Mouse (Mus musculus) neural tube, embryonic 15.5 days (tissue): Measurements from ENCODE around the gene Ppil1. TPM values are rescaled to one million over a fixed set of nuclear protein-coding genes. Genes with fewer than 3 reads are reported as not detected.

Experiments used
- ATAC-seq: fragments of 200-750 bp; cut with Nextera tagmentation; 2 replicates; pipeline ENCODE4 v1.8.0; 2017; ENCODE audit warnings: mild to moderate bottlenecking, moderate TSS enrichment, moderate library complexity; ENCODE audit not compliant: low FRiP score
- H3K27ac ChIP-seq: fragments of 300-500 bp; sonication (generic); replicated peaks from 2 replicates; pipeline ENCODE4 v1.5.1; 2015; ENCODE audit warnings: mild to moderate bottlenecking, inconsistent platforms
- H3K27me3 ChIP-seq: fragments of 300-500 bp; sonication (generic); replicated peaks from 2 replicates; pipeline ENCODE4 v1.6.1; 2015; ENCODE audit warnings: inconsistent platforms
- H3K36me3 ChIP-seq: fragments of 300-500 bp; sonication (generic); 2 replicates; pipeline ENCODE4 v1.6.1; 2015; ENCODE audit warnings: inconsistent platforms
- H3K4me1 ChIP-seq: fragments of 300-500 bp; sonication (generic); 2 replicates; pipeline ENCODE4 v1.6.1; 2015; ENCODE audit warnings: inconsistent platforms
- H3K4me2 ChIP-seq: fragments of 300-500 bp; sonication (generic); 2 replicates; pipeline ENCODE4 v1.6.1; 2015; ENCODE audit warnings: inconsistent platforms, mild to moderate bottlenecking, moderate library complexity
- H3K4me3 ChIP-seq: fragments of 300-500 bp; sonication (generic); replicated peaks from 2 replicates; pipeline ENCODE4 v1.5.1; 2015; ENCODE audit warnings: mild to moderate bottlenecking, inconsistent platforms
- H3K9ac ChIP-seq: fragments of 300-500 bp; sonication (generic); replicated peaks from 2 replicates; pipeline ENCODE4 v1.6.1; 2015; ENCODE audit warnings: mild to moderate bottlenecking, inconsistent platforms
- H3K9me3 ChIP-seq: fragments of 300-500 bp; sonication (generic); replicated peaks from 2 replicates; pipeline ENCODE4 v1.6.1; 2016; ENCODE audit warnings: inconsistent platforms
- WGBS: fragments of 180-500 bp; shearing (Covaris S2); methylation state at CpG from one replicate; pipeline ENCODE4 v1.1.7; 2015; ENCODE audit warnings: mixed read lengths; 5-methylcytosine and 5-hydroxymethylcytosine counted together
- polyA plus RNA-seq: library from polyadenylated mRNA; unstranded; fragments of >200 nt; fragmentation: Nextera tagmentation; extraction: Ambion mirVana; gene quantifications from 2 replicates; pipeline ENCODE4 v1.2.1, GENCODE M21; 2015

Gene Ppil1
- 106 and 119 TPM in 2 replicates for polyA plus RNA-seq

DNA sequence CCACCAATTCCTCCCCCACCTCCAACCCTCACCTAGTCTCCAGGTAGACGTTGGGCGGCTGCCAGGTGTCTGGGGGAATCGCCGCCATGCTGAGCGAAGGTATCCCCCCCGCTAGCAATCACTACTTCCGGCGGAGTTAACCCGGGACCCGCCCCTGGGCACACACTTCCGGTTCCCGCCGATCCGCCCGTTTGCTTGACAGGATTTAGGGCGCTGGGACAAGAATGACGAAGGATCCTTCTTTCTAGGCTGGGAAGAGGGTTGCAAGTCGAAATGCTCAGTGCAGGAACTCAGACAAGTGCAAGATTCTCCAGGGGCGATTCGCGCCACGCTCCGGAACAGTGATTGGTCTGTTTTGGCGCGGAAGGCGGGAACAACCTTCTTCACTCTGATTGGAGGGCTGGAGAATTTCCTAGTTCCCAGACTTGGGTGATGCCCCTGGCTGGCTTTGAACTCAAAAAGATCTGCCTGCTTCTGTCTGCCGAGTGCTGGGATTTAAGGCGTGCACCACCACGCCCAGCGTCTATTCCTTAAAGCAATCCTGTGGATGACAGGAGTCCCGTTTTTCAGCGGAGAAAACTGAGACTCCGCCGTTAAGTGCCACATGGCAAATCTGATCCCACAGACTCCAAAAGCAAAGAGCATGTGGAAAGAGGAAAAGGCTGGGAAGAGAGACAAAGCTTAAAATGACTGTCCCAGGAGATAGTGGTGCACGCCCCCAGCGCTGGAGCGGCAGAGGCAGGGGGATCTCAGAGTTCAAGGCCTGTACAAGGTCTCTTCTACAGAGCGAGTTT lies at the start of gene Ppil1:
TSS of gene Ppil1 (minus strand) at position 347 of the 794 bp plus-strand sequence.
- peak within 1 kb of the TSS; percentile 83 for H3K4me3 ChIP-seq
- peak; percentile 80 for ATAC-seq
- peaks cover 51% of the 10 kb centered on the region for H3K4me1 ChIP-seq
- 8% methylated on average over 38 of the region's 38 CpGs for WGBS
- H3K27ac ChIP-seq = peak within 1 kb of the TSS; percentile 98
- H3K9ac ChIP-seq = peak within 1 kb of the TSS; percentile 76
- no peaks in the 10 kb centered on the region for H3K27me3 ChIP-seq
- peak within 1 kb of the TSS; percentile 63 for H3K4me2 ChIP-seq
- H3K9me3 ChIP-seq = no peaks in the 10 kb centered on the region
- H3K36me3 ChIP-seq = peaks cover 2% of the 10 kb centered on the region; the same call in 1 of the 2 replicates

DNA sequence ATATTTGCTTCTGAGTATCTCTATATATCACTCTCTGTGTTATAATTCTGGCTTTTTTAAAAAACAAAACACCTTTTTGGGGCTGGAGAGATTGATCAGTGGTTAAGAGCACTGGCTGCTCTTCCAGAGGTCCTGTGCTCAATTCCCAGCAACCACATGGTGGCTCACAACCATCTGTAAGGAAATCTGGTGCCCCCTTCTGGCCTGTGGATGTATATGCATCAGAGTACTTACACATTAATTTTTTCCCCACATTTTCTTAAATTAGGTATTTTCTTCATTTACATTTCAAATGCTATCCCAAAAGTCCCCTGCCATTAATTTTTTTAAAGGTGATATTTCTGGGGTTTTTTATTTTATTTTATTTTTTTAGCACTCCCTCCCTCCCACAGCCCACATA lies 49.3 kb upstream of the Ppil1 start:
- Histone ChIP-seq H3K4me2 (no peak overlapping the region), H3K4me1 (0 out of 2 replicates have a peak, but pooled peaks cover 3% of the 10 kb centered on the region), H3K36me3 (no peaks in the 10 kb centered on the region), H3K27ac (no peak overlapping the region), H3K9ac (no peak overlapping the region), H3K9me3 (no peaks in the 10 kb centered on the region), H3K27me3 (no peaks in the 10 kb centered on the region), H3K4me3 (no peak overlapping the region)
- no peak for ATAC-seq

DNA sequence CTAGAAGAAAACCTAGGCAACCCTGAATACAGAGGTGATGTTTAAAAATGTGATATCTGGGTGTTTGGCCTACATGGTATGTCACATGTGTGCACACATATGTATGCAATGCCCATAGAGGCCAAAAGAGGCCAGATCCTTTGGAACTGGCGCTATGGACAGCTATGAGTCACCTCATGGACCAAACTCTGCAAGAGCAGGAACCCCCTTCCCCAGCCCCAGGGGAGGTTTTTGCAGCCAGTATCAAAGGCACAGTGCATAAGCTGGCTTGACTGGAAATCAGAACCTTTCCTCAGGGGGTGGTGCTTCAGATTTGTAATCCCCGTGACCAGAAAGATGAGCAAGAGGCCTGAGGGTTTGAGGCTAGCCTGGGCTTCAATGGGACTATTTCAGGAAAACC lies 48.1 kb upstream of the Ppil1 start:
- Histone ChIP-seq H3K4me1 (peaks cover 6% of the 10 kb centered on the region; the same call in 1 of the 2 replicates), H3K4me3 (no peak overlapping the region), H3K4me2 (no peak overlapping the region), H3K9me3 (no peaks in the 10 kb centered on the region), H3K27ac (no peak overlapping the region), H3K36me3 (no peaks in the 10 kb centered on the region), H3K9ac (no peak overlapping the region), H3K27me3 (no peaks in the 10 kb centered on the region)
- 93% methylated on average over 2 of the region's 2 CpGs for WGBS
- ATAC-seq = no peak

DNA sequence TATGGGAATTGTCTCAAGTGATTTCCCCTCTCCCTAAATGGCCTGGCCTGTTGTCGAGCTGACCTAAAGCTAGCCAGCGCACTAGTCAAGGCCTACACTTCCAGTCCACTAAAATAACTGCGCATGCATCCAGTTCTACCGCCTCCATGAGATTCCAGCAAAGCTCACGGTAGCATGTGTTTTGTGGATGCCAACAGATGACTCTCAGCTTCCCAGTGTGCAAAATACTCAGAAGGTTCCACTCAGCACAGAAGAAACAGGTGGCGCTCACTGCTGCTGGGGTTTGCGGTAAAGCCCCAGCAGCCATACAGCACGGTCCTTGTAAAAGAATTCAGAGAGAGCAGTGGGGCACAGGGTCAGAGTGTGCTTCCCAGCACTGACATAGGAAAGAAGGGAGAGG lies 47.6 kb upstream of the Ppil1 start:
- Histone ChIP-seq H3K4me3 (no peak overlapping the region), H3K4me2 (no peak overlapping the region), H3K27ac (no peak overlapping the region), H3K9me3 (no peaks in the 10 kb centered on the region), H3K4me1 (peaks cover 8% of the 10 kb centered on the region; the same call in 1 of the 2 replicates), H3K27me3 (no peaks in the 10 kb centered on the region), H3K9ac (no peak overlapping the region), H3K36me3 (no peaks in the 10 kb centered on the region)
- no peak for ATAC-seq
- WGBS = 92% methylated on average over 8 of the region's 8 CpGs

DNA sequence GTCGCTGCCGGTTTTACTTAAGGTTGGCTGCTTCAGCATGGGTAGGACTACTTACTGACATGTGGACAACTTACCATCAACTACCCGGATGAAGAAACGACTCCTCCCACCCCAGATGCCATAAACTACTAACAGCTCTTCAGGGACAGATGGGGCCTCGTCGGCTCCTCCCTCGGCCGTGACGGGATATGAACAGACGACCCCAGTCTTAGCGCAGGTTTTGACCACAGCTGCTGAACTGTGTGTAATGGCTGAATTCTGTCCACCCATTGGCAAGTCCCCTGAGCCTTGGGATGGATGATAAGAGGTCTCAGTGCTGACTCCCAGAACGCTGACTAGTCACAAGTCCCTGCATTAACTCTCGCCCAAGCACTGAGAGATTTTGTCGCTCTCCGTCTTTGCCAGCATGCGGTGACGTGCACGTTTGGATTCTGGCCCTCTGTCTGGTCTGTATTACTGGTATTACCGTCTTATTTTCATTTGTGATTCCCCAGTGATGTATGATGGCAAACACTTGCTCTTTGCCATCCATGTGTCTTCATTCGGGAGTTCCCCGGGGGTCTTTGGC lies 46.2 kb upstream of the Ppil1 start:
- H3K4me3 ChIP-seq = no peak overlapping the region
- no peak overlapping the region for H3K4me2 ChIP-seq
- no peak overlapping the region for H3K9ac ChIP-seq
- no peak for ATAC-seq
- peaks cover 14% of the 10 kb centered on the region; the same call in 1 of the 2 replicates for H3K4me1 ChIP-seq
- no peaks in the 10 kb centered on the region for H3K36me3 ChIP-seq
- H3K27me3 ChIP-seq = no peaks in the 10 kb centered on the region
- WGBS = 58% methylated on average over 21 of the region's 21 CpGs
- no peak overlapping the region for H3K27ac ChIP-seq
- H3K9me3 ChIP-seq = no peaks in the 10 kb centered on the region

DNA sequence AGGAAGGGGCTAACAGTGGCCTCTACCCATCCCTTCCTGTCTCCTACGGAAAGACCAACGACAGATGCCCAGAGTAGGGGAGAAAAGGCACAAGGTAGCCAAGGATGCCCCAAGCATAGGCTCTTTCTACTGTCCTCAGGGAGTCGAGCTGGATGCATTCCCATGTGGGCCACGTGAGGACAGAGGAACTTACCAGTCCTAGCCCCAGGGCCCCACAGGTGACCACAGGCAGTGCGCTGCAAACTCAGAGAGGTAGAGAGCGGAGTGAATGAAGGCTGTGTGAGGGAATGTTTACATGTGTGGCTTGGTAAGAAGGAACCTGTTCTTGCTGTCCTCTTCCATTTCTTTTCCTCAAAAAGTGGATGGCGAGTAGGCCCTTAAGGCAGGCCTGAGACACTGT lies 41.9 kb upstream of the Ppil1 start:
- no peak overlapping the region for H3K9ac ChIP-seq
- H3K27ac ChIP-seq = no peak overlapping the region
- no peaks in the 10 kb centered on the region for H3K27me3 ChIP-seq
- H3K4me3 ChIP-seq = no peak overlapping the region
- 69% methylated on average over 7 of the region's 7 CpGs for WGBS
- no peak overlapping the region for H3K4me2 ChIP-seq
- peaks cover 21% of the 10 kb centered on the region for H3K36me3 ChIP-seq
- H3K9me3 ChIP-seq = no peaks in the 10 kb centered on the region
- ATAC-seq = no peak
- H3K4me1 ChIP-seq = peaks cover 26% of the 10 kb centered on the region; the same call in 1 of the 2 replicates

DNA sequence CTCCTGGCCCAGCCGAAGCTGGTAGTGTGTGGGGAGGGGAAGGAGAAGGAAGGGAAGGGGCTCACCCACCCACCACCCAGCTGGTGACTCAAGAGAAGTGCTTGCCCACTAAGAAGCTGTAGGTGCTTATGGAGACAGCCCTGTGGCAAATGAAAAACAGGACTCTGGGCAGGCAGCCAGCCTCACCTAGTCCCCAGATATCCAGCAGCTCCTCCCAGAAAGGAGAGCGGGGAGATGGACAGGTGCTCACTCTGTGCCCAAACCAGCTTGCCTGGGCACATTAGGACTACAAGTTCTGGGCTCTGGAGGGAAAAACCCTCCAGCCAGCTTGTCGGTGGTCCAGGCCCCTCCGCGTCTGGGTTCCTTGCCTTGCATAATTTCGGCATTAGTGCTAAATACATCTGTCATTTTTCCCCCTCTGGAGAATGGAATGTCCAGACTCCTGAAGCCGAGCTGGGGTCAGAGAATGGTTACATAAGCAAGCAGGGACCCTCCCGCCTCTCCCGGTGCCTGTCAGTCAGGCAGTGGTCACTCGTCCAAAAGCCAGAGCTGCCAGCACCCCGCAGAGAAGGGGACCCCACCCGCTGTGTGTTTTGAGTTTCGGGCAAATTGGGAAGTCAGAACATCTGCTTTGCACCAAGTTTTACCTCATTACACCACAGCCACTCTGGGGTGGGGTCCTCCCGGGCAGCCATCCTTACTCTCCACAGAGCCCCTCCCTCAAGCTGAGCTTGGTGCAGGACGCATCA lies 41.2 kb upstream of the Ppil1 start:
- no peaks in the 10 kb centered on the region for H3K9me3 ChIP-seq
- ATAC-seq = no peak
- WGBS = 43% methylated on average over 15 of the region's 15 CpGs
- H3K4me2 ChIP-seq = no peak overlapping the region
- peaks cover 26% of the 10 kb centered on the region; the same call in 1 of the 2 replicates for H3K4me1 ChIP-seq
- H3K27me3 ChIP-seq = no peaks in the 10 kb centered on the region
- 0 out of 2 replicates have a peak overlapping the region, but pooled peaks have one; percentile 13 for H3K27ac ChIP-seq
- no peak overlapping the region for H3K9ac ChIP-seq
- no peak overlapping the region for H3K4me3 ChIP-seq
- H3K36me3 ChIP-seq = peaks cover 26% of the 10 kb centered on the region

DNA sequence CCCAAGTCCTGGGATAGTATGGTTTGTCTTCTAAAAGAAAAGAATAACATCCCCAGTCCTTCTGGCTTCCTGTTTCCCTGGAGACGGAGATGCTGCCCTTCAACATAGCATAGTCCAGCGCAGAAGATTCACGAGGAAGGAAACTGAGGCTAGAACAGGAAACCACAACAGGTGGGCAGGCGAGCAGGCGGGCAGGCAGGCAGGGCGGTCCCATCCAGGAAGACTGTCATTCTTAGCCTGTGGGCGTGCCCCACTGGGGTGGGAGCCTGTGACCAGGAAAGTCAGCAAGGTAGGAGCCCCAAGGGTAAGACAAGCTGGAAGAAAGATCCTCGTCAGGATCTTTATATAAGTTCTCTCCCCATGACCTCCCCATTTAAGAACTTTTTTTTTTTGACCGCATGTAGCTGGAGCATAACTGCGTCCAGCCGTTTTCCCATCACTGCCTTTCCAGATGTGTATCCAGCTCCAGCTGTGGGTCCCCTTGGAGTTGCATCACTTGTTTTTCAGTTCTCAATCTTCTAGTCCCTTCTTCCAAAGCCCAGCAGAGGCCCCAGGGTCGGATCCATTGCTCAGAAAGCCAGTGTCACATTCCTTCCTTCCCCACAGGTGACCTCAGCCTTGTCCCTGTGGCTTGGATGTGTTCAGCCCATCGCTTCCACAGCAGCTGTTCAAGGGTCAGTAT lies 40.5 kb upstream of the Ppil1 start:
- no peak for ATAC-seq
- WGBS = 77% methylated on average over 13 of the region's 13 CpGs
- Histone ChIP-seq H3K4me2 (no peak overlapping the region), H3K36me3 (peaks cover 32% of the 10 kb centered on the region), H3K27me3 (no peaks in the 10 kb centered on the region), H3K27ac (0 out of 2 replicates have a peak overlapping the region, but pooled peaks have one; percentile 13), H3K9ac (no peak overlapping the region), H3K9me3 (no peaks in the 10 kb centered on the region), H3K4me3 (no peak overlapping the region), H3K4me1 (peaks cover 26% of the 10 kb centered on the region; the same call in 1 of the 2 replicates)

DNA sequence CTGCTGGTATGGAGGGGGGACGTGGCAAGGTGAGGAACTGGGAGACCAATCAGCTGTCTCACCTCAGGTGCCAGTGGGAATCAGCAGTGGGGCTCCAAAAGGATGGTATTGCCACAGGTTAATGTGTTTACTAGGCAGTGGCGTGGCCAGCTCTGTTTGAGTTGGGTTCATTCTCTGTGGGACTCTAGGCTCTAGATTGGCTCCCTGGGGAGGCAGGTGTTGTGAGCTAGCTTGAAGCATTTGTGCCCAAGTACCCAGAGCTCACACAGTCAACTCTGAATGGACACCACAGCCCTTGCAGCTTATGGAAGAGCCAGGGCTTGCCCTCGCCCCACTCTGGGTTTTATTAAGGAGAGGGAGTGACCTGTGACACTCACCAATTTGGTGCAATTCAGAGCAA lies 39.9 kb upstream of the Ppil1 start:
- WGBS = 68% methylated on average over 3 of the region's 3 CpGs

DNA sequence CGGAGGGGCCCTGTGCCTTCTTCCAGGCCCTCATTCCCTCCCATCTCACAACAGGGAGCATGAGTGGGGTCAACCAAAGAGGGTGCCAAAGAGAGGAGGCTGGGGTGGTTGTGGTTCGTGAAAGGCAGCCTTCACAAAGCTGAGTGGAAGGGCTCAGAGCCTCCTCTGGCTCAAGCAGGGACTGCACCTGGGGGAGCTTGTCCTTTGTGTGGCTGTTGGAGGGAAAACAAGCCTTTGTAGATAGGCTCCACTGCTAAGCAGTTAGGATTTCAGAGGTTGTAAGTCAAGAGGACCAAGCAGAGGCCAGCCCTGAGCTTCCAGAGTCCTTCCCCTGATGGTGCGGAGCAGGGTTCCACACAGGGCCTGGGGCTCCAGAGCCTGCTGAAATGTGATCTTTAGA lies 39.1 kb upstream of the Ppil1 start:
- peaks cover 36% of the 10 kb centered on the region for H3K36me3 ChIP-seq
- no peak overlapping the region for H3K27ac ChIP-seq
- no peaks in the 10 kb centered on the region for H3K9me3 ChIP-seq
- 59% methylated on average over 3 of the region's 3 CpGs for WGBS
- ATAC-seq = no peak
- H3K27me3 ChIP-seq = no peaks in the 10 kb centered on the region
- H3K4me2 ChIP-seq = no peak overlapping the region
- H3K9ac ChIP-seq = no peak overlapping the region
- H3K4me1 ChIP-seq = peaks cover 26% of the 10 kb centered on the region; the same call in 1 of the 2 replicates
- H3K4me3 ChIP-seq = no peak overlapping the region

More for the DNA sequence above, 39.9 kb upstream of the Ppil1 start:
- H3K27me3 ChIP-seq = no peaks in the 10 kb centered on the region
- H3K4me1 ChIP-seq = peaks cover 26% of the 10 kb centered on the region; the same call in 1 of the 2 replicates
- H3K4me3 ChIP-seq = no peak overlapping the region
- ATAC-seq = no peak
- no peaks in the 10 kb centered on the region for H3K9me3 ChIP-seq
- no peak overlapping the region for H3K27ac ChIP-seq
- no peak overlapping the region for H3K4me2 ChIP-seq
- peaks cover 32% of the 10 kb centered on the region for H3K36me3 ChIP-seq
- H3K9ac ChIP-seq = no peak overlapping the region

DNA sequence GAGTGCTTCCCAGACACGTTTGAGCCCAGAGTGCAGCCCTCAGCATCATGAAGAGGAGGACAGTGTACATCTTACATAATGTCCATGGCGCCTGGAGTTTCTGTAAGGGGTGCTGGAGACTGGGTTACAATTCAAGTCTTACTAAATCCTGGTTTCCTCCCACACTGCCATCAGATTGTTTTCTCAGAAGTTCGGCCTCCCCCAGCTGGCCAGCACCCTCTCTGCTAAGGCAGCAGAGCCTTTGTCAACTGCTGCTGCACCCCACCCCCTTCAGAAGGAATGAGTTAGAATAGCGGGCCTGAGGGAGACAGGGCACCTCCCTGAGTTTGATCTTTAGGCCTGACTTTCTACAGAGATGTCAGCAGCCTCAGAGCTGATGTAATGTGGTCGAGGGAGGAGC lies 38.2 kb upstream of the Ppil1 start:
- Histone ChIP-seq H3K4me2 (no peak overlapping the region), H3K9me3 (no peaks in the 10 kb centered on the region), H3K27me3 (no peaks in the 10 kb centered on the region), H3K4me3 (no peak overlapping the region), H3K4me1 (peaks cover 23% of the 10 kb centered on the region; the same call in 1 of the 2 replicates), H3K27ac (no peak overlapping the region), H3K9ac (no peak overlapping the region), H3K36me3 (peaks cover 42% of the 10 kb centered on the region)
- 85% methylated on average over 5 of the region's 5 CpGs for WGBS
- no peak for ATAC-seq
